Mouse (Mus musculus) embryonic fibroblast, embryonic 13.5 days (primary cell): Measurements from ENCODE around the gene Wdr60. TPM values are rescaled to one million over a fixed set of nuclear protein-coding genes. Genes with fewer than 3 reads are reported as not detected.

ENCODE experiments used
- H3K27ac ChIP-seq: 2 replicates; pipeline ENCODE4 v1.5.1; 2012; ENCODE audit warnings: low read length, control low read depth, inconsistent platforms; ENCODE audit not compliant: insufficient read depth
- H3K4me1 ChIP-seq: 2 replicates; pipeline ENCODE4 v1.6.1; 2011; ENCODE audit warnings: low read length; ENCODE audit not compliant: control insufficient read depth, insufficient read depth
- H3K4me3 ChIP-seq: 2 replicates; pipeline ENCODE4 v1.5.1; 2011; ENCODE audit warnings: mild to moderate bottlenecking, control low read depth, low read length; ENCODE audit not compliant: insufficient read depth
- CTCF ChIP-seq: IDR thresholded peaks from 2 replicates; pipeline ENCODE4 v1.5.1; 2011; ENCODE audit warnings: mild to moderate bottlenecking, control low read depth, low read length, moderate library complexity, borderline replicate concordance; ENCODE audit not compliant: insufficient read depth
- POLR2A ChIP-seq: IDR thresholded peaks from 2 replicates; pipeline ENCODE4 v1.6.1; 2011; ENCODE audit warnings: low read depth, mild to moderate bottlenecking, control low read depth, low read length, moderate library complexity
- polyA plus RNA-seq: library from polyadenylated mRNA; stranded (reverse); fragments of >200 nt; gene quantifications from 2 replicates; pipeline ENCODE4 v1.2.4, GENCODE M21; 2011; ENCODE audit warnings: low read depth; ENCODE audit not compliant: missing spikeins, insufficient read length

Gene Wdr60
- polyA plus RNA-seq, 1 experiment: 13.9 TPM

DNA sequence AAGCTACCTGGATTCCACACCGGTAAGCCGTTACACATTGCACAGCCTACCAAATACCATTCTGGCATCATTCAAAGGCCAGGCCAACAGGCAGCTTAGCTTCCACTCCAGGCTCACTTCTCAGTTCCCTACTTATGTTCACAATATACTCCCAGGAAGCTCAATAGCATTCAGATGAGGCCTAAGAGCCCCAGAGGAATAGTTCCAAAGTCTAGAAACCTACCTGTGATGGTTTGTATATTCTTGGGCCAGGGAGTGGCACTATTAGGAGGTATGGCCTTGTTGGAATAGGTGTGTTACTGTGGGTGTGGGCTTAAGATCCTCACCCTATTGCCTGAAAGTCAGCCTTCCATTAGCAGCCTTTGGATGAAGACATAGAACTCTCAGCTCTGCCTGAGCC lies 8.2 kb upstream of the Wdr60 start:
- Histone ChIP-seq H3K4me3 (no peak overlapping the region), H3K27ac (0 out of 2 replicates have a peak overlapping the region, but pooled peaks have one; percentile 42), H3K4me1 (no peaks in the 10 kb centered on the region; the same call in 1 of the 2 replicates)
- TF ChIP-seq CTCF: no peak
- TF ChIP-seq POLR2A: no peak

DNA sequence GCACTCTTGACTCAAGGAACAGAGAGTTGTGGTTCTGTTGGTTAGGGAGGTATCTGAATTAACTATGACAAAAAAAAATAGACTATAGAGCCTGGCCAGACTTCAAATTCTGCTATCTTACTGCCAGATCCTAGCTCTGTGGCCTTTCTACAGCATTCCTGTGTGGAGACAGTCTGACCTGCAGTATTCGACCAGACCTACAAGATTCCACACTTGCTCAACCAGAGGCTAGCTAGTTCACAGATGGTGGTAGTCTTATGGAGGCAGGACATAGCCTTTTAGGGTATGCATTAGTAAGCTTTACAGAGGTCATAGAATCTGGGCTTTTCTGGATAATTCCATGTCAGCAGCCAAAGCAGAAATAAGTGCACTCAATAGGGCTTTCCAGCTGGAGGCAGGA lies 7.7 kb upstream of the Wdr60 start:
- peak overlapping the region; percentile 59; the same call in 1 of the 2 replicates for H3K27ac ChIP-seq
- TF ChIP-seq POLR2A (no peak), CTCF (no peak)
- no peak overlapping the region for H3K4me3 ChIP-seq

DNA sequence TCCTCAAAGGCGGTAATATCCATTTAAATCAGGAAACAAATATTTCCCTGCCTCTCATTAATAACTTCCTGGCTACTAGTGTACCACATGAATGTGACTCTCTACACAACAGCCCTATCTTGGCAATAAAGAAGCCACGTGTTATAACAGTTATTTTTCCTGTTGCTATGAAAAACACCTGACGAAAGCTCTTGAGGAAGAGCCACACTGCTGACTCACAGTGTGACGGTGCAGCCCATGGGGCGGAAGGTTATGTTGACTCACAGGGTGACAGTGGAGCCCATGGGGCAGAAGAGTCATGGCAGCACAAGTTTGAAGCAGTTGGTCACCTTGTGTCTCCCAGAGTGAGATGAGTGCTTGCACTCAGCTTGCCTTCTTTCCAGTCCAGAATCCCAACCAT lies 6.6 kb upstream of the Wdr60 start:
- TF ChIP-seq CTCF (no peak), POLR2A (no peak)
- H3K27ac ChIP-seq: peak overlapping the region; percentile 59; the same call in 1 of the 2 replicates
- no peaks in the 10 kb centered on the region; the same call in 1 of the 2 replicates for H3K4me1 ChIP-seq
- no peak overlapping the region for H3K4me3 ChIP-seq

More for the DNA sequence above, 7.7 kb upstream of the Wdr60 start:
- no peaks in the 10 kb centered on the region; the same call in 1 of the 2 replicates for H3K4me1 ChIP-seq

DNA sequence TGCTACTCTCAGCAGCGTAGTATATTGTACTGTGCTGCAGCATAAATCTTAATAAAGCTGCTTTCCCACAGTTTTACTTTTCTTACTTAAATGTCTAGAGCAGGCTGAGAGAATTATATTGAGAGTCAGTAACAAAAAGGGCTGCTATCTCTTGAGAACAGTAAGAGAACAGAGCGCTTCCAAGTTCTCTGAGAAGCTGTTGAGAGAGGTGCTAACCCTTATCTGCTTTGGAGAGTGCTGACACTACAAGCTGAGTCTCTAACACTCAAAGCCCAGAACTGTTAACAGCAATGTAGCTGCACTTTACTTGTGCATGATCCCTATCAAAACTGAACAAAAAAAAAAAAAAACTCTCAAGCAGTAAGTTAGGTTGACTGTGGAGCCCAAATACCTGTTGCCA lies 2.5 kb upstream of the Wdr60 start:
- H3K4me1 ChIP-seq: no peaks in the 10 kb centered on the region
- H3K4me3 ChIP-seq: no peak overlapping the region
- no peak overlapping the region for H3K27ac ChIP-seq
- TF ChIP-seq CTCF (no peak), POLR2A (no peak)

DNA sequence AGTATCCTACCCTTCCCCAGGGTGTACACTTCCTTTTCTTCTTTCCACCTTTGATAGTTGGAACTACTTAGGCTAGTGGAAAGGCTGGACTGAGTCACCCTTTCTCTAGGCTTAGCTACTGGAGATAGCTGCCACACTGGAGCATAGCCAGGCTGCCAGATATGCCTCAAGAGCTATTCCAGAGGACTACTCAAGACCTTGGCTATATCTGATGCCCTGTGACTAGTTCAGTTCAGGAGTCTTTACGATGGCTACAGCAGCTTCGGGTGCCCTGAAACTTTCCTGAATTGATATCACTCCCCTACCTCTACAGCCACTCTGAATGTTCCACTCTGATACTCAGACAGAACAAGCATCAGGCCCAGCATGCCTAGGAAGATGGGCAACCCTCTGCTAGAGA lies 1.9 kb upstream of the Wdr60 start:
- Histone ChIP-seq H3K4me3 (no peak overlapping the region), H3K4me1 (no peaks in the 10 kb centered on the region), H3K27ac (no peak overlapping the region)
- TF ChIP-seq CTCF: no peak
- TF ChIP-seq POLR2A: no peak

DNA sequence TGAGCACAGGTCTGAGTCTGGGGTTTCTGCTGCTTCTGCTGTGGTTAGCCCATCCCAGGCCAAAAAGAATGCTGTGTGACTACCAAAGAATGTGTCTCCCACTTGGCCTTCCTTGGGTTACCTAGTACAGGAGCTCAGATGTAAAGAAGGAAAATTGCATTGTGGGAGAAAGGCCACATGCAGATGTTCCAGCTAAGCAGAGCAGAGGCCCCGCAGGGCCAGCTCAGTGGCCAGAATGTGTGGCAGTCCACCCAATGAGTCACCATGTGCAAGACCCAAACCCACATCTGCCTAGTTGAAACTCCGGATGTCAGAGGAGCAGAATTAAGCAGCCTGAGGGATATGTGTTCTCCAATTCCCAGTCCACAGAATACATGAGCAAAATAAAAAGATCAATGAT lies 4.5 kb downstream of the Wdr60 start:
- peaks cover 6% of the 10 kb centered on the region for H3K4me1 ChIP-seq

DNA sequence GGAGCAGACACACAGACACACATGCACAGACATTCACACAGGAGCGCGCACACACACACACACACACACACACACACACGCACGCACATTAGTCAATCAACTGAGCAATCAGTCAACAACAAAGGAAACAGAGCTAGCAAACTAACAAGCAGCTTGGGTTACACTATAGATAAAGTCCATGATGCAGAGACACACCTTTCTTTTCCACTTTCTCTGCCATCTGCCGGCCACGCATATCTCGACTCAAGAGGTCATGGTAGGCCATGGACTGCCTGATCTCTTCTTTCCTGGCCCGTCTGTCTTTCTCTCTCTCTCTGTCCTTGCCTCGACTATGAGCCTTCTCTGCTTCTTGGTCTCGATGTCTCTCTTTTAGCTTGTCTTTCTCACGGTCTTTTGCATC lies 7.2 kb downstream of the Wdr60 start:
- Histone ChIP-seq H3K4me3 (no peak overlapping the region), H3K4me1 (peaks cover 6% of the 10 kb centered on the region), H3K27ac (no peak overlapping the region)
- no peak for TF ChIP-seq POLR2A
- no peak for TF ChIP-seq CTCF

More for the DNA sequence above, 4.5 kb downstream of the Wdr60 start:
- no peak overlapping the region for H3K27ac ChIP-seq
- TF ChIP-seq CTCF (no peak), POLR2A (no peak)
- no peak overlapping the region for H3K4me3 ChIP-seq

DNA sequence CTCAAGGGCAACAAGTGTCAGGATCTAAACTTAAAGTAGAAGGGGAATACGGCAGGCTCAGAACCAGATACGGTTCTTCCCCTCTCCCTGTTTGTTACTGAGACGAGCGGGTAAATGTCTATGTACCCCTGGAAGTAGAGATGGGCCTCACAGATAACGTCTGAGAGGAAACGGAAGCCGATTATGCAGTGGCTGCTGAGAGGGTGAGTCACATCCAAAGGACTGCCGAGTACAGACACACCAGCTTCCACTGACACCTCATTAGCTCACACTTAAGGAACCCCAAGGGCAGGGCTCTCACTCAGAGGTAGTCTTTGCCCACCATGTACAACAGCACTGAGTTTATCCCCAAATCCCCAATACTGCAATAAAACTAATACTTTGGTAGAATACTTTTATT lies 8.2 kb downstream of the Wdr60 start:
- peaks cover 6% of the 10 kb centered on the region for H3K4me1 ChIP-seq

DNA sequence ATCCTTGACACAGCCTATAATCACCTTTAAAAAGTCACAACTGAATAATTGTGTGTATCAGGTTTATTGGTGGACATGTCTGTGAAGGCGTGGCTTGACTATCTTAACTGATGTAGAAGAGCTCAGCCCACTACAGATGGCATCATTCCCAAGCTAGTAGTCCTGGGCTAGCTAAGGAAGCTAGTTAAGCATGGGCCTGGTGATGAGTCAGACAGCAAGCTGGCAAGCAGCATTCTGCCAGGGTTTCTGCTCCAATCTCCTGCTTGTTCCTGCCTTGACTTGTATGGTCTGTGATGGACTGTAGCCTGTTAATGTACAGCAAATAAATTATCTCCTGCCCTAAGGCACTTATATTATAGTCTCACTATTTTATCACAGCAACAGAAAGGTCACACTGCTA lies 18.2 kb downstream of the Wdr60 start:
- no peak for TF ChIP-seq CTCF
- TF ChIP-seq POLR2A: no peak
- no peak overlapping the region for H3K4me3 ChIP-seq
- no peaks in the 10 kb centered on the region for H3K4me1 ChIP-seq
- H3K27ac ChIP-seq: peak overlapping the region; percentile 42; the same call in 1 of the 2 replicates

More for the DNA sequence above, 8.2 kb downstream of the Wdr60 start:
- Histone ChIP-seq H3K4me3 (no peak overlapping the region), H3K27ac (no peak overlapping the region)
- TF ChIP-seq CTCF: no peak
- TF ChIP-seq POLR2A: no peak

DNA sequence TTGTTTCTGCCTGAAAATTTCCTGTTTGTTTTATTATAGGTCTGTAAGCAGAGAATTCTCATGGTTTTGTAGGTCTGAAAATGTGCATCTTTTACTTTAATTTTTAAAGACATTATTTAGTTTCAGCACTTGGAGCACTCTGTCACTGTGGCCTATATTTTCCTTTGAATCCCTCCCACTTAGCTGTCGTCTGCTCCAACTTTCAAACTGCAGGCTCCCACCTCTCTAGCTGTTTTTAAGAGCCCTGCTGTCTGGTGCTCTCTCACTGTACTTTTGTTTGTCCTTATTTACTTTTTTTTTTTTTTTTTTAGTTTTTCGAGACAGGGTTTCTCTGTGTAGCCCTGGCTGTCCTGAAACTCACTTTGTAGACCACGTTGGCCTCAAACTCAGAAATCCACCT lies 24.0 kb downstream of the Wdr60 start:
- Histone ChIP-seq H3K4me1 (no peaks in the 10 kb centered on the region), H3K27ac (no peak overlapping the region), H3K4me3 (no peak overlapping the region)
- TF ChIP-seq CTCF: no peak
- no peak for TF ChIP-seq POLR2A

DNA sequence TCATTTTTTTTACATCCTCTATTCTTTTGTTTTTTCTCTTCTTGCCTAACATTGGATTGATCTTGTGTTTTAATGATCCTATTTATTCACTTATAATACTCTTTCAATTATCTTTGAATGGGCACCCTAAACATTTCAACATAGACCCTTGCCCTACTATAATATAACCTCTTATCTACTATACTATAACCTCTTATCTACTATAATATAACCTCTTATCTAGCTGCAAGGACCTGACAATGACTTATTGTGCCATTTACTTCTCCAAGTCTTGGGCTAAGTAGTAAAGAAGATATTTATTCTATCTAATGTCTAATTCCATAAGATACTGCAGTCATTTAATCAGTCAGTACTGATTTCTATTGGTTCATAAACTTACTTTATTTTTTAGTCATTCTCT lies 24.5 kb downstream of the Wdr60 start:
- H3K27ac ChIP-seq: no peak overlapping the region
- no peak overlapping the region for H3K4me3 ChIP-seq
- no peaks in the 10 kb centered on the region for H3K4me1 ChIP-seq
- TF ChIP-seq POLR2A (no peak), CTCF (no peak)
